Mouse (Mus musculus) erythroblast, embryonic 14.5 days (primary cell): ENCODE results near the gene AC161166.1. TPM values are rescaled to one million over a fixed set of nuclear protein-coding genes. Genes with fewer than 3 reads are reported as not detected.
"Not testable (repeated sequence)": the region's sequence is repeated elsewhere in the genome, so short reads cannot be mapped to it uniquely, and the experiment has no call there.

Experiments used
- H3K27me3 ChIP-seq: 2 replicates; pipeline ENCODE4 v1.6.1; 2012; ENCODE audit warnings: inconsistent platforms; ENCODE audit not compliant: control insufficient read depth
- H3K36me3 ChIP-seq: 2 replicates; pipeline ENCODE4 v1.6.1; 2012; ENCODE audit warnings: mild to moderate bottlenecking, inconsistent platforms; ENCODE audit not compliant: control insufficient read depth
- H3K4me1 ChIP-seq: 2 replicates; pipeline ENCODE4 v1.6.1; 2012; ENCODE audit warnings: inconsistent platforms; ENCODE audit not compliant: control insufficient read depth
- H3K4me3 ChIP-seq: replicated peaks from 2 replicates; pipeline ENCODE3; 2012; ENCODE audit warnings: moderate library complexity, mild to moderate bottlenecking, inconsistent platforms
- H3K9me3 ChIP-seq: 2 replicates; pipeline ENCODE4 v1.6.1; 2012; ENCODE audit warnings: low read length, inconsistent platforms, mixed read lengths; ENCODE audit not compliant: control insufficient read depth
- GATA1 ChIP-seq: IDR thresholded peaks from 2 replicates; pipeline ENCODE4 v1.6.1; 2012; ENCODE audit warnings: low read length, inconsistent platforms, mixed read lengths
- TAL1 ChIP-seq: IDR thresholded peaks from 3 replicates; pipeline ENCODE4 v1.6.1; 2012; ENCODE audit warnings: low read length, inconsistent platforms, mixed read lengths
- polyA plus RNA-seq: library from polyadenylated mRNA; stranded (reverse); fragments of >175 nt; gene quantifications from 2 replicates; pipeline ENCODE4 v1.2.3, GENCODE M21; 2012

AC161166.1 gene
- polyA plus RNA-seq, 1 experiment, result not detected

DNA sequence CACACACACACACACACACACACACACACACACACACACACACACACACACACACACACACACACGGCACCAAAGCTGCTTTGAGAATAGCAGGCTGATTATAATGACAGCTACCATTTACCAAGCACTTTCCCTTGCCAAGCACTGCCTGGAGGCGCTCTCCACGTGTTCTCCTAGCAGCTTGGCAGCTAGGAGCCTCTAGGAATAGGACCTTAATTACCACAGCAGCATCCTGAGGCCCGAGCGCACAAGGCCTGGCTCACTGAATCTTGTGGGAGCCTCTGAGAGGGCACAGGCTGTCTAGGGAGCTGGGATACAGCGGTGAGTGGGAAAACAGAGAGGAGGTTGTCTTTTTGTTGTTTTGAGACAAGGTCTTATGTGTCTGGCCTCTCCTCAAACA lies 5.4 kb upstream of the AC161166.1 start:
- H3K36me3 ChIP-seq, result no peaks in the 10 kb centered on the region
- H3K27me3 ChIP-seq, result no peaks in the 10 kb centered on the region
- TF ChIP-seq GATA1 (no peak), TAL1 (no peak)
- no peaks in the 10 kb centered on the region for H3K4me1 ChIP-seq
- no peaks in the 10 kb centered on the region for H3K9me3 ChIP-seq
- no peak overlapping the region for H3K4me3 ChIP-seq

DNA sequence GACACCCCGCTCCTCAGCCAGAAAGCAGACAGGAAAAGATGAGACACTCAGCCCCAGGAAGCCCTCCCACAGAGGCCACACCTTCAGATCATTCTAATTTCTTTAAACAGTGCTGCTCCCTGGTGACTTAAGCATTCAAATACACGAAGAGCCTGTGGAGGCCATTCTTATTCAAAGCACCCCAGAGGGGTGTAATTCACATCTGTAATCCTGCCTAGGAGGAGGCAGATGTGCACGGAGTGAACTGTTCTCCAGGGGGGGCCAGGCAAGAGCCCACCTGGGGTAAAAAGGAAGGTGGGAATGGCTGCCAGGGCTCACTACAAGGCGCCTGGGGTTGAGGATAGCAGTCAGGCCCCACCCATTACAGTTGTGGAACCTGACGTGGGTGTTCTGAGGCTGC lies 4.8 kb upstream of the AC161166.1 start:
- Histone ChIP-seq H3K9me3 (no peaks in the 10 kb centered on the region), H3K4me3 (no peak overlapping the region), H3K27me3 (no peaks in the 10 kb centered on the region), H3K4me1 (no peaks in the 10 kb centered on the region), H3K36me3 (no peaks in the 10 kb centered on the region)
- TF ChIP-seq TAL1 (no peak), GATA1 (no peak)

GRCm38 (mm10) chr7:24516319-24516718 lies 4.1 kb upstream of the AC161166.1 start:
- not testable (repeated sequence) for H3K9me3 ChIP-seq, H3K27me3 ChIP-seq, H3K36me3 ChIP-seq, H3K4me1 ChIP-seq, H3K4me3 ChIP-seq

GRCm38 (mm10) chr7:24507726-24508114 lies 4.5 kb downstream of the AC161166.1 start:
- H3K36me3 ChIP-seq, result no peaks in the 10 kb centered on the region
- TF ChIP-seq GATA1, result no peak
- no peak for TF ChIP-seq TAL1
- H3K27me3 ChIP-seq, result peaks cover 44% of the 10 kb centered on the region
- no peaks in the 10 kb centered on the region for H3K9me3 ChIP-seq
- H3K4me3 ChIP-seq, result peak overlapping the region; percentile 82
- peaks cover 20% of the 10 kb centered on the region for H3K4me1 ChIP-seq

DNA sequence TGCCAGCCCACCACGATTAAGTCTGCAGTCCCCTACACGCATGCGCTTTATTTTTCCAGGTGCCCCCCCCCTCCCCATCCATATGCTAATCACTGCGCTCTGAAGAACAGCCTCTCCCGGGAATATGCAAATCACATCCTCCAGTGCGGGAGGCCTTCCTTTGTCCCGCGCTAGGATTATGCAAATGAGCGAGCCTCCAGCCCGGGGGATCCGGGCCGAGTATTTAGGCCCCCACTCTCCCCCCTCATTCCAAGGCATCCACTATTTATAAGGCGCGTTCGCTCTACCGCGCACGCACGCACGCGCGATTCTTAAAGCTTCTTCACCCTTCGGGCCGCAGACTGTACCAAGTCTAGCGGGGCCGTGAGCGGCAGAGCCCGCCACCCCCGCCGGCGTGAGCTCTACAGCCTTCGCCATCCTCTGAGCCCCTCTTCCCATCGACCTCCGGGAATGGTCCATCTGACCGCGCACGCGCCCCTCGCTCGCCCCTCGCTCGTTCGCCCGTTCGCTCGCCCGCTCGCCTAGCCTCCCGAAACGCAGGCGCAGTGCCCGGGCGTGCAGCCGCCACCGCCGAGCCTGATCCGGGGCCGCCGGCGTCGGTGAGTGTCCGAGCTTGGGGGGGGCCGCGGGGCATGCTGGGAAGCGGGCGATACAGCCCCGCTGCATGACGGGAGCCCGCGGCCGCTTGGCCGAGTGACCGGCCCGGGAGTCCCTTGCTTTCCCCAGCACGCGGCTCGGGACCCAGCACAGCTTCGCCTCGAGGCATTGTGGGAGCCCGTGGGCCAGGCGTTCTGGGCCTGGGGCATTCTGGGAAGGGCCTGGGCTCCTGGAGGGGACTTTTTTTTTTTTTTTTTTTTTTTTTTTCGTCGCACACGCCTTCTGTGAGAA lies 5.2 kb downstream of the AC161166.1 start, which contains the start of gene Zfp428:
Gene Zfp428, plus strand, starts transcription at position 169 of the 888 bp plus-strand sequence.
- Histone ChIP-seq H3K9me3 (no peaks in the 10 kb centered on the region), H3K4me3 (peak within 1 kb of the TSS; percentile 82), H3K4me1 (peaks cover 20% of the 10 kb centered on the region), H3K36me3 (no peaks in the 10 kb centered on the region), H3K27me3 (peaks cover 50% of the 10 kb centered on the region)
- TF ChIP-seq GATA1 (no peak), TAL1 (no peak)

DNA sequence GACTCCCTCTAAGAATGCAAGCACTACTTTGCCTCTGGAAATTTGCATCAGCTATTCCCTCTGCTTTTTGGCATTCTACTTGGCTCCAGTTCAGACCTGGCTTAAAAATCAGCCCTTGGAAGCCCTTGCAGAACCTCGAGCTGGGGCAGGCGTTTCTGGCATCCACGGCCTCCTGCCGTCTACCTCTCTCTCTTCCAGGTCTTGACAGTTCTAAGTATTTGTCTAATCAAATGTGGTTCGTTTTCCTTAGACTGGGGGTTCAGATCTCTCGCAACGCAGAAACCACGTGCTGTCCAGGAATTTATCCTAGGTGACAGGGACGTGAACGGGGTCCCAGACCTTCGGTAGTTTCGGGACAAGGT lies 5.8 kb downstream of the AC161166.1 start:
- no peaks in the 10 kb centered on the region for H3K9me3 ChIP-seq
- H3K4me3 ChIP-seq, result peak overlapping the region; percentile 82
- TF ChIP-seq GATA1, result no peak
- no peak for TF ChIP-seq TAL1
- no peaks in the 10 kb centered on the region for H3K36me3 ChIP-seq
- peaks cover 21% of the 10 kb centered on the region for H3K4me1 ChIP-seq
- H3K27me3 ChIP-seq, result peaks cover 56% of the 10 kb centered on the region

DNA sequence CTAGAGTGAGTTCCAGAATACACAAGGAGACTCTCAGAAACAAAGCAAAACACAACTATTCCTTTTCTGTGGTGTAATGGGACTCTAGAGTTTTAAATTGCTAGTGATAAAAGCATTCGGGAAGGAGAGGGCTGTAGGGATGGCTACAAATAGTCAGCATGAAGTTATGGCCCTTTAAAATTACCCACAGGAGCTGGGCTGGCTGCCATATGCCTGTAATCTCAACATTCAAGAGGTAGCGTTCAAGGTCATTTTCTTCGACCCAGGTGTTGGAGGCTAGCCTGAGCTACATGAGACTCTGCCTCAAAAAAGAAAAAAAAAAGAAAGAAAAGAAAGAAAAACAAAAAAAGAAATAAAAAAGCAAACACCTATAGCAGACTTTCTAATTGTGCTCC lies 6.2 kb downstream of the AC161166.1 start:
- no peaks in the 10 kb centered on the region for H3K36me3 ChIP-seq
- no peak overlapping the region for H3K4me3 ChIP-seq
- H3K4me1 ChIP-seq, result peaks cover 23% of the 10 kb centered on the region

DNA sequence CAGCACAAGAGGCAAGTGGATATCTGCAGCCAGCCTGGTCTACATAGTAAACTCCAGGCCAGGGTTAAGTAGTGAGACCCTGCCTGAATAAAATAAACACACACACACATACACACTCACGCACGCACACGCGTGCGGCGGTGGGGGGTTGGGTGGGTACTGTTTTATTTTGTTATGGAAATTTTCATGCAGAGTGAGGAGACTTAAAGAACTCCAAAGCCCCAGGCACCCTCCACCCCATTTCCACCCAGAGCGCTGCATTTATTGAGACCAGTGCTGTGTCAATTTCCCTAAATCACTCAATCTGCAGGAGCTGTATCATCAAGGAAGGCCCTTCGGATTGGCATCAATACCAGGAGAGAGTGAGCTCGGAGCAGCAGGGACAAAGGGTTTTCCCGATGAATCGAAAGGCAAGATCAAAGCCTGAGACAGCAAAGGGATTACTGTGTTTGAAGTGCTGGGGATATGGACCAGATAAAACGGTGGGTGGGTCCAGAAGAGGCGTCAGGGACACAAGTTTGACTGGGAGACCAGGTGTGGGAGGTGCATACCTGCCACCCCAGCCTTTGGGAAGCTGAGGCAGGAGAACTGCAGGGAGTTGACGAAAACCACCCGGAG lies 6.7 kb downstream of the AC161166.1 start:
- Histone ChIP-seq H3K4me1 (peaks cover 23% of the 10 kb centered on the region), H3K27me3 (peaks cover 65% of the 10 kb centered on the region), H3K4me3 (no peak overlapping the region), H3K9me3 (peaks cover 4% of the 10 kb centered on the region), H3K36me3 (no peaks in the 10 kb centered on the region)
- TF ChIP-seq GATA1 (no peak), TAL1 (no peak)

More for the DNA sequence above, 6.2 kb downstream of the AC161166.1 start:
- TF ChIP-seq TAL1, result no peak
- TF ChIP-seq GATA1, result no peak
- Histone ChIP-seq H3K9me3 (no peaks in the 10 kb centered on the region), H3K27me3 (peaks cover 60% of the 10 kb centered on the region)

- Histone ChIP-seq H3K36me3 (no peaks in the 10 kb centered on the region), H3K9me3 (peaks cover 9% of the 10 kb centered on the region), H3K4me3 (no peak overlapping the region), H3K4me1 (peaks cover 25% of the 10 kb centered on the region), H3K27me3 (peaks cover 71% of the 10 kb centered on the region)
- no peak for TF ChIP-seq TAL1
- TF ChIP-seq GATA1, result no peak
Measured at GRCm38 (mm10) chr7:24504868-24505267, 7.4 kb downstream of the AC161166.1 start.

- Histone ChIP-seq H3K27me3 (peaks cover 80% of the 10 kb centered on the region), H3K36me3 (no peaks in the 10 kb centered on the region), H3K4me1 (peaks cover 25% of the 10 kb centered on the region)
Measured at GRCm38 (mm10) chr7:24504004-24504403, 8.3 kb downstream of the AC161166.1 start.

More at GRCm38 (mm10) chr7:24504004-24504403, 8.3 kb downstream of the AC161166.1 start:
- TF ChIP-seq TAL1, result no peak
- no peak for TF ChIP-seq GATA1
- no peak overlapping the region for H3K4me3 ChIP-seq
- H3K9me3 ChIP-seq, result peaks cover 9% of the 10 kb centered on the region
